Mouse (Mus musculus) spleen, adult 2 months (tissue): ENCODE measurements around the gene Prm3.

ENCODE experiments used
- CTCF ChIP-seq: fragments of 200-500 bp; IDR thresholded peaks from 2 replicates; pipeline ENCODE4 v1.5.1; 2011; ENCODE audit warnings: mild to moderate bottlenecking, inconsistent platforms; ENCODE audit not compliant: insufficient read depth, insufficient read length, insufficient replicate concordance; ENCODE audit errors: extremely low read depth
- POLR2A ChIP-seq: fragments of 200-500 bp; IDR thresholded peaks from 2 replicates; pipeline ENCODE4 v1.6.1; 2011; ENCODE audit warnings: low read depth, low read length, inconsistent platforms

DNA sequence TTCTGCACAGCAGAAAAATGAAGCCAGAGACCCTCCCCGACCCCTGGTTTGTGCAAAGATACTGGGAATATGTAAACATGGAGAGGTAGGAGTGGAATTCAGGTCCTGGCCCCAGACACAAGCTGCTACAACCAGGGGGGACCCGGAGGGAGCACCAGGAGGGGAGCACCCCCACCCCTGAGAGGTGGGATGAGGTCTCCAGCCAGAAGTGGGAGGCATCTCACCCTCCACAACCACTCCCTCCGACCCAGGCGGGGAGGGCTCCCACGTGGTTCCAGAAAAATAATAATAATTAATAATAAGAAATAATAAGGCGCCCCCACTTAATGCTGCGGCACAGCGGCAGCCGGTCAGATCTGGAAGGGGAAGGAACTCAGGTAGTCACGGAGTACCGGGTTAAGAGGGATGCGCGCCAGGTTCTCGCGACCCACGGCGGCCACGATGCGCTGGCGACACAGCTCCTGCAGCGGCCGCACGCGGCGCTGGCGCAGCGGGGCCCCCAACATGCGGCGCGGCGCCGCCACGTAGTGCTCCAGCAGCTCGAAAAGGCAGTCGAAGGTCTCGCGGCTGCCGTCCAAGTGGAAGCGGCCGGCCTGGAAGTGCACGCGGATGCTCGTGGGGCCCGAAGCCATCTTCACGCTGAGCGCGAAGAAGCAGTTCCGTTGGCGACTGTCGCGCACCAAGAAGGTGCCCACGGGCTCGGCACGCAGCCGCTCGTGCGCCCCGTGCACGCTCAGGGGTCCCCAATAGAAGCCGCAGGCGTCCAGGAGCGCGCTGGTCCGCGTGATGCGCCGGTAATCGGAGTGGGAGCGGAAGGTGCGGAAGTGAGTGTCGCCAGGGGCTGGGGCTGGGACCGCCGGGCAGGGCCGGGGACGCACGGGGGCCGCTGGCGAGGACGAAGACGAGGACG lies 6.6 kb downstream of the Prm3 start:
- TF ChIP-seq CTCF (no peak), POLR2A (no peak)
